Mouse (Mus musculus) thymus, postnatal 4 days (tissue): ENCODE results near the gene Popdc2.
A peak's percentile ranks its signal among the peaks of the same experiment; 100 is the strongest.

ENCODE experiments used
- DNase-seq: peaks from one replicate; pipeline ENCODE4 v3.0.0; 2021

Gene Popdc2

DNA sequence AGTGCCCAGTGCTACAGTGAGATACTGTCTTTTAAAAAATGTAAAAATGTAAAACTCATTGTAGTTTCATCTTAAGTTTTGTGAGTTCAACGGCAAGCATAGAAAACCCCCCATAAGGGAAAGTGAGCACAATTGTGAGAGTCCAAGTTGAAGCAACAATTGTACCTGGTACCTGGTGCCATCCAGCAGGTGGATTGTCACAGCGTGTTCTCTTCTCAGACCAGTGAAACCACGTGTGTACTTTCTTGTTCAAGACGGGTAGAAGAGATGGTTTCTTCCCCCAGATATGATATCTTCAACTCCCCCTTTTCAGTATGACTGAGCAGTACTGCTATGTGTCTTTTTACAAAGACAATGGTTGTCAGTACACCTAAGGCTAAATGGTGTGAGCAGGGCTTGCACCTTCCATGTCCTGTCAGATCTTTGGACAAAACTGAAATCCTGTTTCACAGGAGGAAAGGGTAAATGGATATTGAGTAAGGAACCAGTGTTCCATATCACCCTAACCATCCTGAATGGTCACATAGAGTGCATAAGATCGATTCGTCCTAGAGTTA, 3.7 kb upstream of the Popdc2 start:
- DNase-seq = no peak

DNA sequence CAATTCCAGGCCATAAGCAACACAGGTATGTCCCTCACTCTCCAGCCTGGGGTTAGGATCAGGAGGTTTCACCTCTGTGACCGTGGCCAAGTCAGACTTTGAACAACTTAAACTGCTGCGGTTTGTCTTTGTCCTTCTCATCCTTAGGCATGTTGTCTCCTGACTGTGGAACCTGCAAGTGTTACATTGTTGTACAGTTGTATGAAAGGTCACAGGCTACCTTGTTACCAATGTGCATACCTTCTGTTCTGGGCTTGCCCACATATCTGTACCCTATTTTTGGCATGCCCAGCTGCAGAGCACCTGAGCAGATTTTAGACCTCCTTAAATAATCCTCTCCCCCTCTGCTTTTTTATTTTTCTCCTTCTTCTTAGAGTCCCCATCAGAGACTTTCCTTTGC, 2.8 kb upstream of the Popdc2 start:
- no peak for DNase-seq

DNA sequence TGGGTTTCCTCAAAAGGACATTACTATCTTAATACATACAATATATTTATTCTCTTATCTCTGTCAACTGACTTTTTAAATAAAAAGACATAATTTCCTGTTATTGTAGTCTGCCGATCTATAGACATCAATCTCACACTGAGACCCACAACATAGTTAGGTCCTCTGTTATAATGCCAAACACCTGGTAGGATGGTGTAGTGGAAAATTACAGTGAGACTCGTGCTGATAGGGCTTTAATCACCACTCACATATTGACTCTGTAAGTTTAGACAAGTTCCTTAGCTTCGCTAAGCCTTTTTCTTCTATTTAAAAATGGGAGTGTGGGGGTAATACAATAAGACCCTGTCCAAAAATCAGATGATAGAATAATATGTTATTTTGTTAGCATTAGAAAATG, 2.2 kb upstream of the Popdc2 start:
- DNase-seq = no peak

DNA sequence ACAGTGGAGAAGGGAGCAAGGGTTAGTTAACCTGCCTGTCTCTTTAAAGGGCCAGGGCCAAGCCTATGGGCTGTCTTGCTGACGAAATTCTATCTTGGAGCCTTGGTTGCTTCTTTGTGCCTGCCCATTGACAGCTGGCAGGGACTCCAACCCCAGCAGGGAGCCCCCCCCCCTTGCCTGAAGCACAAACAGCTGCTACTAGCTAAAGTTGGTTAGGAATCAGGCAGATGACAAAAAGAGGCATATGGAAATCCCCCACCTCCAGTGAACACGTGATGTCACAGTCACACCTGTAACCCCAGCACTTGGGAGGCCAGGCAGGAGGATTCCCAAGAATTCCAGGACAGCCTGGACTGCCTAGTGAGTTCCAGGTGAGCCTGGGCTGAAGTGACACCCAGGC, 1.7 kb upstream of the Popdc2 start:
- DNase-seq = no peak

DNA sequence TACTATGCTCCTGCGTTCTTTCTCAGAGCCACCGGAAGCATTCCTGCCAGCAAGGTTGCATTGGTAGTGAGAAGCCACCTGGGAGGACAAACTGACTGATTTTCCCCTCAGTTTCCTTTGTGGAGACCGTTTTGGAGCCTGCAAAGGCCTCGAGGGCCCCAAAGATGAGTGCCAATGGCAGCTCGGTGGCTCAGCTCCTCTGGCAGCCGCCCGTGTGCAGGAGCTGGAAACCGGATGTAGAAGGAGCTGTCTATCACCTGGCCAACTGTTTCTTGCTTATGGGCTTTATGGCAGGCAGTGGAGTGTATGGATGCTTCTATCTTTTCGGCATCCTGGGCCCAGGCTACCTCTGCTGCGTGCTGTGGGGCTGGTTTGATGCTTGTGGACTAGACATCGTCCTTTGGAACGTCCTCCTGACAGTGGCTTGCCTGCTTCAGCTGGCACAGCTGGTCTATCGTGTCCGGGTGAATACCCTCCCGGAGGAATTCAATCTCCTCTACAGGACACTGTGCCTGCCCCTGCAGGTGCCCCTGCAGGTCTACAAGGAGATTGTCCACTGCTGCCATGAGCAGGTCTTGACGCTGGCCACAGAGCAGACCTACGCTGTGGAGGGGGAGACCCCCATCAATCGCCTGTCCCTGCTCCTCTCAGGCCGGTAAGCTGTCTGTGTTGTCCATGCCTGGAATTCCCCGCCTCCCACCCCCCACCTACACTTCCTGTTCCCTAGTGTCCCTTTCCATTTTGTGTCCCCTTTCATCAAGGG, 665 bp downstream of the Popdc2 start:
- no peak for DNase-seq

DNA sequence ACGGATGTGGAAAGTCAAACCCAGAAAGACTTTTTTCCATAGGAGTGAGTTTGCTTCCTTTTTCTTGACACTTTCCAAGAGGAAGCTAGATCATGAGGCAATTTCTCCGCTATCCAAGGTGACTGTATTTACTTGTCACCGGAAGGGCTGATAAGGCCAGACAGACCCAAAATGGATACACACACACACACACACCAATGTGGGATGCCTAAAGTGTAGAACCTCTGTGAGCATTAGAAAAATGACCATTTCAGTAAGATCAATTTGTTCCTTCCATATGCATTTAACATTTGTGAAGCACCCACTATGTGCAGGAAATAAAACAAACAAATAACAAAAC, 1.2 kb downstream of the Popdc2 start:
- no peak for DNase-seq

DNA sequence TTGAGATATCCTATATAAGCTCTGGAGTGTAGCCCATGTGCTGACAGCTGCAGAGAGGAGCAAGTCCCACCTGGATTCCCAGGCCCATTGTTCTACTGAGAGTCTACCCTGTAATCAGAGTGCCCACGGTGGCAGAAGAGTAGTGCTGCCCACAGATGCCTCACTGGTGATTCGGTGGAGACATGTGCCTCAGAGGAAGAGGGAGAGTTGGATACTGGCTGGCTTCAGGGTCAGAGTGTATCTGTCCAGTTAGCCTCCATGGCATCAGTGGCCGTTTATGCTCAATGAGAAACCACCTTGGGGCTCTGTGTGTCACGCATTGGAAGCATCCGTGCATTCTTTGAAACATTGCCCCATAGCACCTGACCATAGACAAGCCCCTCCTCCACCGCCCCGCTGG, 1.6 kb downstream of the Popdc2 start:
- no peak for DNase-seq

DNA sequence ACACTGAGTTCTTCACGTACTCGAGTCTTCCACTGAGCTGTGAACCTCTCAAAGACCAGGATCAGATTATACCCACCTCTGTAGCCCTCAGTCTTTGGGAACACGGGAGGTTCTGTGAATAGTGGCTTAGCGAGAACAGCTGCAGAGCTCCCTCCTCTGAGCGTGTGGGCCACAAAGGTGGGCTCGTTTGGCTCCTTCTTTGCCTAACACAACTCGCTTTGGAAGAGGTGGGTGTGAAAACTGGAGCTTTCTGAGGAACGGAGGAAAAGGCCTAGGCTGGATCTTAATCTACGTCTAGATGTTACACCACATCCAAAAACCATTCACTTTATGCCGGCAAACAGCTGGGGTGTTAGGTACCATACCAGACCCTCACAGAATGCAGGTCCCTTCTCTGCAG, 3.4 kb downstream of the Popdc2 start:
- DNase-seq = no peak

DNA sequence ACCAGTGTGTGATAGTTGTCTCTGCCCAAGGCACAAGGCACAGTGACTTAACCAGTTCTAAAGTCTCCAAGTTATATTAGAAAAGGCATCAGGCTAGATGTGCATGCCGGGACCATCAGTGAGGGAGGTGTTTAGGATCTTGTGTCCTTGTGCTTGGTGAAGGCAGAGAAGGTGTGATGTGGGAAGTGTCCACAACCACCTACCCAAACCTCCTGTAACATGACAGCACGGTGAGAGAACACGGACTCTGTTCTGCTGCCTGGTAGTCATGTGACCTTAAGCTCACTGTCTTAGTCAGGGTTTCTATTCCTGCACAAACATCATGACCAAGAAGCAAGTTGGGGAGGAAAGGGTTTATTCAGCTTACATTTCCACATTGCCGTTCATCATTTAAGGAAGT, 4.2 kb downstream of the Popdc2 start:
- DNase-seq = no peak

DNA sequence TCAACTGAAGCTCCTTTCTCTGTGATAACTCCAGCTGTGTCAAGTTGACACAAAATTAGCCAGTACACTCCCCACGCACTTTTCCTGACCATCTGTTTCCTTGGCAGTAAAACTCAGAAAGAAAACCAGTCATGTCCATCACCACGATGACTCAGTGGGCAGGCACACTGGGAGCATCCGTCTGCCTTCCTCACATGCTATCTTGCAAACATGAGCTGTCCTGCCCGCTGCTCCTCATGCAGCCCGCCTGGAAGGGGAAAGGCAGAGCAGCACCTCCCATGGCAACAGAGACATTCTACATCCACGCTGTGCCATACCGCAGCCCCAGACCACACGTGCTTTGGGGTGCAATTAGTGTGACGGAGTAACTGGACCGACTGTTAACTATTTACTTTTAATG, 6.3 kb downstream of the Popdc2 start:
- no peak for DNase-seq

DNA sequence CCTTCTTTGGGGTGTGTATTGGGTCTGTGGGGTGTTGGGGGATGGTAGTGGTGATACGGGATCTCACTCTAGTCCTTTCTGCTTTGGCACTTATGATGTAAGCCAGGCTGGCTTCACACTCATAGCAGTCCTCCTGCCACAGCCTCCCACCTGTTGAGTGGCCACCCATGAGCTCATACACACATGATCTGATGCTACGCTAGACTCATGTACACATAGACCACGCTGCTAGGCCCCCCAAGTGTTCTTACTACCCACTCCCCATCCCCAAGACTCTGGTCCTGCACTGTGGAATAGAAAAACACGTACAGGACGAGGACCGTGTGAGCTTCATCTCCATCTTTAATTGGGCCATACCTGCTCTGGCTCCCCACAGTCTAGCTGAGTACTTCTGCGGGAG, 7.0 kb downstream of the Popdc2 start:
- no peak for DNase-seq

DNA sequence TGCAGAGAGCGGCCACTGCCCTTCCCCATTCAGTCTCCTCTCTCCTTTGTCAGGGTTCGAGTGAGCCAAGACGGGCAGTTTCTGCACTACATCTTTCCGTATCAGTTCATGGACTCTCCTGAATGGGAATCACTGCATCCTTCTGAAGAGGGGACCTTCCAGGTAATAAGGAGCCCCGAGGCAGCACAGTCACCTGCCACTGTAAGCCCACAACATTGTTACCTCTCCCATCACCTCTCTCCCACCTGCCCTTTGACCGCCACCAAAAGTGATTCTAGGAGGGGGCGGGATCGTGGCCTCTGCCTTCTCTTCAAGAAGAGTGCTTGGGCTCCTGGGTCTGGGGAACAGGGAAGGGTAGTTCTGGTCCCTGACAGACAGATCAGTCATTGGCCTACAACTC, 7.4 kb downstream of the Popdc2 start:
- no peak for DNase-seq

DNA sequence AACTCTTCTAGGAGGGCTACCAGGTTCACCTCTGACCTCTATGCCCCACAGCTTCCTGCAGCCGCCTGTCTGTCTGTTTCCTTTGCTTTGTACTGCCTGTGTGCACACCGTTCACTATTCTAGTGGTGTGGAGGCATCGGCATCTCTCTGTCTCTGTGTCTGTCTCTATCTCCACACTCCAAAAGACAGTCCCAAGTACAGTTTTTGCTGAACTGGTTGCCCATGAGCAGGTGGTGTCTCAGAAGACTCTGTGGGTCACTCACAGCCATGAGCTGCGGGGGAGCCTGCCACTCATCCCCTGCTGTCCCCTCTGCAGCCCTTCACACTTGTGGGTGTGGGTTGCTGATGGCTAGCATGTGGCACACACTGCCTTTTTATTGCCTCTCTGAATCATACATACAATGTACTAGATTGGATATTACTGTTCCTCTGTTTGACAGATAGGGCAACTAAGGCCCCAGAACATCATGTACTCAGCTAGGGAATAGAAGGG, 8.0 kb downstream of the Popdc2 start:
- no peak for DNase-seq

DNA sequence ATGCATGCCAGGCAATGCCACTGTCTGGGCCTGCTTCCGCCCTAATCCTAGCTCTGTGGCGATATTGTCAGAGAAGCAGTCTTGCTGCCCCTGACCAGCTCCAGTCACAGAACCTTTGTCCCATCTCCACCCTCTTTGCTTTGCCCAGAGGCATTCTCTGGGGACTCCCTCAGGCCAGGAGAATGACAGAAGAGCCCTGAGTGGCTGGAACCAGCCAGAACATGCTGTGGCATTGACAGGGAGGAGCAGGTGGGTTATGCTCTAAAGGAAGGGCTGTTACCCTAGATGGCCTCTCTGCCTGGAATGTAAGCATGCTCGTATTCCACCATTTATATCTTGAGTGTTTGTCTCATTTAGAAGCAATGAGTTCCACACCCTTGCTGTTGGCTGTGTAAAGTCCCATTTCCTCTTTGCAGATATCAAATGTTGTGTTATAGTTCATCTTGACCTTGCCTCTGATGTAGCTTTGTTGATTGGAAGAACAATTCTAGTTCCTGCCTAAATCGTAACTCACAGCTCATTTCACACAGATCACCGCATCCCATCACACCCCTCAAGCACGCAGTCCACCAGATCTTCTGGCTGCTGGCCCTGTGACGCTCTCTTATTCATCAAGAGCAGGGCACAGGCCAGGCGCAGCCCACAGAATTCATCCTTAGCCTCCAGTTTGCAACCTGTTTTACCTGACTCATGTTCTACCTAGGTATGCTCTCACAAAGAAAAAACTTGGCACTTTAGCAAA, 8.8 kb downstream of the Popdc2 start:
- no peak for DNase-seq

DNA sequence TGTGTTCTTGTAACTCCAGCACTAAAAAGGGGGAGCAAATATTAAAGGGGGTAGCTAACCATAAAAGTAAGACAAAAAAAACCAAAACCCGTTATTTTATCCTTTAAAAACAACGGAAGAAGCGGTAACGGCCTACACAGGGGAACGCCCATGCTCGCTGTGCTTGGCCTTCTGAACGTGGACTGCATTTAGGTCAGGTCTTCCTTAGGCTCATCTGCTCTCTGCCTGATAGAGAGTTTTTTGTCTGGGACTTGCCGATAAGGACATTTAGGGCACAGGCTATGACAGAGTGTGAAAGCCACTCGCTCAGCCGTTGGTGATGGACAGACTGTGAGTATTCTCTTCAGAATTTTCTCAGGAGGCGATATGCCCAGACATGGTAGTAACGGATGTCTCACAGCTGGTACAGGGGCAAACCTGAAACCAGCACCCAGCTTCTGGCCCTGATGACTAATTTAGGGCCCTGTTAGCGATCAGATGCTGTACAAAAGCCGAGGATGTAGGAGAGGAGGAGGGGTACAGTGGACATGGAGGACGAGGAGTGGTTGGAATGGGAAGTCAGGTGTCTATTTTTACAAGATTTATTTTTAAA, 9.8 kb downstream of the Popdc2 start:
- DNase-seq = no peak

DNA sequence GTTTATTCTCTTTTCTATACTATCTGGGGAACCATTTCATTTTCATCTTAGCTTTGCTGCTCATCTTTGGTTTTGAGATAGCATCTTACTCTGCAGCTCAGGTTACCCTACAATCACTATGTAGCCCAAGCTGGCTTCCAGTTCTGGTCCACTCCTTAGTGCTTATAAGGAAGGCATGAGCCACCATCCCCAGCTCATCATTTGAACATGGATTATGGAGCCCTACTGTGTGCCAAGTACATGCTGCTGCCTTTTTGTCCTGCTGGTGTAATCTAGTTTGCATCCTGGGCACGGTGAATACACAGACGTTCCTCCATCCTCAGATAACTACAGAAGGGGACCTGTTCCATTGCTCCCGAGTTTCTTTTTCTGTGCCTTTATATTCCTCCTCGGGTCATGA, 10.9 kb downstream of the Popdc2 start:
- DNase-seq = no peak

DNA sequence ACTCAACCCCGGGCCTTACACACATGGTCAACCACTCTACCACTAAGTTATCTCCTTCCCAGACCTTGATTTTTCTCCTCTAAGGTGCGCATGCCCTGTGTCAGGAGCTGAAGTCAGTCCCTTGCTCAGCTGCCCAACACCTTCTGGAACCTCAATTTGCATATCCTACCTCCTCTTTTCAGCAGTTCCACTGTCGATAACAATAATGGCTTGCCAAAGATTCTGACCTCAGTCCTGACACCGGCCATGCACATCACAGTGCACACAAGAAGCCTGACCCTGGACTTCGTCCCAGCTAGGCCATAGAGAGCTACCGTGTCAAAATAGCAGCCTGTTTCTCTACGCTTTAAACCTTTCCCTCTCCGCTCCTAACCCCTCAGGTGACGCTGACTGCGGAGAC, 11.4 kb downstream of the Popdc2 start:
- no peak for DNase-seq

DNA sequence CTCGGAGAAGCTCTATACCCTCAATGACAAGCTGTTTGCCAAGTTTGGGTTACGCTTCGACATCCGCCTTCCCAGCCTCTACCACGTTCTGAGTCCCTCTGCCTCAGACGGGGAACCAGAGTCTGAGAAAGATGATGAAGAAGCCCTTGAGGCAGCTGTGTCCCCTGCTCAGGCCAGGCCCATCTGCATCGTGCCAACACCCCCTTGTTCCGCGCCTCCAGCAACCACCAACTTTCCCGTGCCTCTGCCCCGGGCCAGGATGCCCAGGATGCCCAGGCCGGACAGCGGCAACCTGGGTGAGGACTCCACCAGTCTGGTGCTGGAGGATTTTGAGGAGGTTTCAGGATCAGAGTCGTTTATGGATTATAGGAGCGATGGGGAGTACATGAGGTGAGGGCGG, 11.9 kb downstream of the Popdc2 start:
- DNase-seq = no peak

DNA sequence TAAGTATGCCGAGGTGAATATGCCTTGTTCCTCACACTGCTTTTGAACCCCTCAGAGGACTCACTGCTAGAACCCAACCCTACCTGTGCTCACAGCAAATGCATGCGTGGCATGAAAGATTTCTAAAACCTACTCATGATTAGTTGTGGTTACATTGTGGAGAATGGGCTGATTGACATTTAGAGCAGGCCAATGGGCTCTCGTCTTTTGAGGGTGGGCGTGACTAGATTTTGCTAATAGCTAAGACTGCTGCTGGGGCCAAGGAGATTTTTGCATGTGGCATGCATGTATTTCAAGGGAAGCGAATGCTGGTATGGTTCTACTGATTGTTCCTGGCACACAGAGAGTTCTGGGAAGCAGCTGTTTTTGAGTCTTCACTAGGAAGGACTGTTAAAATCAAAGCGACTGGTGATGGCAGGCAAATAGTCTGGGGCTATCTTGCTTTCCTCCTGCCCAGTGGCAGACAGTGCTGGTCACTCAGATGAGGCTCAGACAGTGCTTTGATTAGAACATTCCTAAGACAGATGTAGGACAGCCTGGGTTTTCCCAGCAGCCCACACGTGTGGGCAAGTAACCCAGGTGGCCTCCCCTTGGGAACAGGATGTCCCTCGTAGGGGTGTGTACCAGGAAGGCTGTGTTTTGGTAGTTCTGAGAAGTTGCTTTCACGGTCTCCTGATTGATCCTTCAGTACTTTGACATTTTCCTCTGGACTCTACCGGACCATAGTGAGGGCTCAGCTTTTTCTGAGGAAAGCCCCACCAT, 12.6 kb downstream of the Popdc2 start:
- no peak for DNase-seq

DNA sequence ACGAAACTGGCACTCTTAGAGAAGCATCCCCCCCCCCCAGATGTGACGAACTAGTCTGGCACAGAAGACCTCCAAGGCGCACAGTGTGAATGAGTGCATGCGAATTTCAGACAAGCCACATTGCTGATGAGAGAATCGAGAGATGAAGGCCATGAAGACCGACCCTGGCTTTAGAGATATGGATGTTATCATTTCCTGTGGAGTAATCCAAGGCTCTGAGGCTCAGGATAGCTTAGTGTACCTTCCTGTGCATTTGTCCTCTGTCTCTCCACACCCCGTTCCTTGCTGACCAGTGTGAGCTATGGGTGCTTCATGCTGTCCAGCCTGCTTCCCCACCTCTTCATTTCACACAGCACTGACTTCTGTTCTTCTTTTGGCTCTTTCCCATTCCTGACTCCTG, 13.2 kb downstream of the Popdc2 start:
- no peak for DNase-seq

DNA sequence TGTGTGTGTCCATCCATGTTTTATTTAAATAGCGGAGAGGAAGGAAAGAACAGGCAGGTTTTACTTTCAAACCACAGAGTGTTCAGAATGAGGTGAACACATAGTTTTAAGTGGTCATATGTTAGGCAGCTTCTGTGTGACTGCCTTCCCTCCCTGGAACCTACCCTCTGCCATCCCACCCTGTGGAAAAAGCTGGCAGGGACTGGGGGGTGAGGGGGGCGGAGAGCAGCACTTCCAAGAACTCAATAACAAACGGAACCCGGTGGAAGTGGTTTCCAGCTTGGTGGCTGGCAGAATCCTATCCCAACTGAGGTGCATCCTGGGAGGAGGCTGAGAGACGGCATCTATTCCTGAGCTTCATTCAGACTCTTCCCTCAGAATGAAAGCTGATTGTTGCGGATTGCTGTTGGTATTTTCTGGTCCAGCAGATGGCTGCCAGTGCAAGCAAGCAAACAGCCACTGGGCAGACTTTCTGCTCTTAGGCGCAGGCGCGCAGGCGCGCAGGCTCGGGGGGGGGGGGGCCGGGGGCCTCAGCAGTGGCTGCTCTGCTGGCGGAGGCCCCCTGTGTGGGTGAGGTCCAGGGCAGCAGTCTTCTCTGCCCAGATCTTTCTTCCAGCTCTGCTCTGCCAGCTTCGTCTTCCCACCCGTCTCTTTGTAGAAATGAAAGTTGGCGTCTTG, 14.3 kb downstream of the Popdc2 start:
- DNase-seq = peak; percentile 56

DNA sequence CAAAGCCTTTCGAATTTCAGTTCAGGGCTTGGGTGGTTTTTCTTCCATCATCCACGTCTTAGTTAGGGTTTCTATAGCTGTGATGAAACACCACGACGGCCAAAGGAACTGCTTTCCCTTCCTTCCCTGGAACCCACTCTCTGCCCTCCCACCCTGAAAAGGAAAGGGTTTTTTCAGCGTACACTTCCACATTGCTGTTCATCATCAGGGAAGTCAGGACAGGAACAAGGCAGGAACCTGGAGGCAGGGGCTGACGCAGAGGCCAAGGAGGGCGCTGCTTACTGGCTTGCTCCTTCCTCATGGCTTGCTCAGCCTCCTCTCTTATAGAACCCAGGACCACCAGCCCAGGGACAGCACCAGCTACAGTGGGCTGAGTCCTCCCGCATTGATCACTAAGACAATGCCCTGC, 14.8 kb downstream of the Popdc2 start:
- DNase-seq = peak; percentile 45

DNA sequence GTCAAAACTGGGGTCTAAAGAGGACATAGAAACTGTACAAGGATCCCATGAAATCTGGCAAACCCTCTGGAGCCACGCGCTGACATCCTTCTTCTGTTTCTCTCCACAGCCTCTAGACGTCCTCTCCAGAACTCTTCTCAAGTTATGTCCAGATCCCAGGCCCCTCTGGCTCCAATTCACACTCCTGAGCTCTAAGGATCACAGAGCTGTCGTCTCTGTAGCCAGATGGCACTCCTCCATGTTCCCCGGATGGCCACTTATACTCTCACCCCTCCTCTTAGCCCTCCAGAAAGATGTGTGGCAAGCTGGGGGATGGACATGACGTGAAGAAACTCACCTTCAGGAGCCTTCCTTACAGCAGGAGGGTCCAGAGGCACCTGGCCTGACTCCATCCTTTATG, 15.5 kb downstream of the Popdc2 start:
- DNase-seq = no peak
